Mouse (Mus musculus): ENCODE measurements around the gene Plxdc1. TPM values are rescaled to one million over a fixed set of nuclear protein-coding genes. Genes with fewer than 3 reads are reported as not detected.

Gene Plxdc1
- polyA plus RNA-seq, 1 experiment, result not detected

DNA sequence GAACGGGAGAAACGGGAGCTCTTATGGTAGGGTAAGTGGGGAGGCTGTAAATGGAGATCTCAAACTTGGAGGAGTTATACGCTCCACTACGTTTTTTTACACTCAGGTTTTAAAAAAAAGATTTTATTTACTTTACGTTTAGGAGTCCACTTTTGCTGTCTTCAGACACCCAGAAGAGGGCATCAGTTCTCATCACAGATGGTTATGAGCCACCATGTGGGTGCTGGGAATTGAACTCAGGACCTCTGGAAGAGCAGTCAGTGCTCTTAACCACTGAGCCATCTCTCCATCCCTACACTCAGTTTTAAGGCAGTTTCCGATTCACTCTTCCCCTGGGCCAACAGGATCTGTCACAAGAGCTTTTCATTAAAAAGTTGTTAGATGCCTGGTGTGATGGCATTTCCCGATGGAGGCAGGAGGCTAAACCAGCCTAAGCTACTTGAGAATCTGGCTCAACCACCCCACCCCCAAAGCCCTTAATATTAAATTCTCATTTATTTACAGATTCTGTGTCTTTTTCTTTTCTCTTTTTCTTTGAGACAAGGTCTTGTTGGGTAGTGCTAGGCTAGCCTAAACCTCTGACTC is 101.6 kb downstream of the Plxdc1 start:
- TF ChIP-seq CTCF (IDR thresholded peaks at IDR 0.05; ENCODE audit: insufficient read depth, low read depth, low read length) (no peak), POLR2A (IDR thresholded peaks at IDR 0.05; ENCODE audit: insufficient read depth, low read depth, low read length) (no peak)
- H3K4me1 ChIP-seq (ENCODE audit: control insufficient read depth, insufficient read depth, low read length), result no peaks in the 10 kb centered on the region
- WGBS, result 23% methylated on average over 7 of the region's 7 CpGs
- no peak overlapping the region for H3K27ac ChIP-seq (ENCODE audit: insufficient read depth, low read depth, low read length)
- H3K4me3 ChIP-seq (ENCODE audit: insufficient read depth, low read depth, low read length), result peak overlapping the region; percentile 47

DNA sequence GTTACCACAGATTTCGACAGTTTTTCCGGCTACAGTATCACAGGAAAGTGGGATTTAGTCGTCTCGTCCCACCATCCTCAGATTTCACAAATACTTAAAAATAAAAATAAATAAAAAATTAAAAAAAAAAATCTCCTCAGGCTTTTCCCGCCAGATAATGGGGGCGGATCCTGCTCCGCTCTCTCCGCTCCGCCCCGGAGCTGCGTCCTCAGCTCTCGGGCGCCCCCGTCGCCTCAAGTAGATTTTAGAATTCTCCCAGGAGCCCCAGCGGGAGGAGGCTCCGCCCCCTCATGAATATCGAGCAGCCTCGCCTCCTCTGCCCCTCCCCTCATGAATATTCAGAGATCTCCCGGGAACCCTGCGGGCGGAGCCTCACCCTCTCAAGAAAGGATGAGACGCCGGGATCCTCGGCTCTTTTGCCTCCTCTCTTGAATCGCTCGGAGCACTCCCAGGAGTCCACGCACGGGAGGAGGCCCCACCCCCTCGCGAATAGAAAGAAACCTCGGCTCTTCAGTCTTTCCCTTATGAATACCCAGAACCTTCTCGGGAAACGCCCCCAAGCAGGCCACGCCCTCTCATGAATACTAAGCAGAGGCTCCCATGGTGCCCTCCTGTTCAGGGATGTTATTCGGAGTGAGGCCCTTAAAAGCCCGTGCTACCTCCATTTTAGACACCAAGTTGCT is 102.2 kb downstream of the Plxdc1 start, which contains the start of gene Fbxo47:
TSS of gene Fbxo47 (minus strand) at position 237 of the 683 bp plus-strand sequence.
- Histone ChIP-seq H3K27ac (ENCODE audit: insufficient read depth, low read depth, low read length) (no peak within 1 kb of the TSS), H3K4me1 (ENCODE audit: control insufficient read depth, insufficient read depth, low read length) (no peaks in the 10 kb centered on the region), H3K4me3 (ENCODE audit: insufficient read depth, low read depth, low read length) (peak within 1 kb of the TSS; percentile 82)
- WGBS, result under 1% methylated on average over 37 of the region's 37 CpGs
- TF ChIP-seq CTCF (IDR thresholded peaks at IDR 0.05; ENCODE audit: insufficient read depth, low read depth, low read length) (no peak), POLR2A (IDR thresholded peaks at IDR 0.05; ENCODE audit: insufficient read depth, low read depth, low read length) (no peak)

DNA sequence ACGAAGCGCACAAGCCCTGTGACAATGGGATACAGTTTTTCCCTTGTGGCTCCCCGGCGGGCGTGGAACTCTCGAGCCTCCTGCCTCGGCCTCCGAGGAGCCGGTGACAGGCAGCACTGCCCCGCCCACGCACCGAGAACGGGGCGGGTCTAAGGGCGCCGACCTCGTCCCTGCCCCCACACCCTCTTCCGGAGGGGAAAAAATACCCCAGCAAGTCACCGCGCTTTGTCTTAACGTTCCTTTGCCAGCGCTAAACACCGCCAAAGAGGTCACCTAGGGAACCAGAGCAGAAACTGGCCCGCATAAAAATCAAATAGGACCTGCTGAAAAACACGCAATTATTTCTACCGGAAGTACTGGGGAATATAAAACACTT is 102.7 kb downstream of the Plxdc1 start:
- no peak overlapping the region for H3K27ac ChIP-seq (ENCODE audit: insufficient read depth, low read depth, low read length)
- WGBS, result 2% methylated on average over 26 of the region's 26 CpGs
- TF ChIP-seq CTCF (IDR thresholded peaks at IDR 0.05; ENCODE audit: insufficient read depth, low read depth, low read length) (no peak), POLR2A (IDR thresholded peaks at IDR 0.05; ENCODE audit: insufficient read depth, low read depth, low read length) (no peak)
- no peaks in the 10 kb centered on the region for H3K4me1 ChIP-seq (ENCODE audit: control insufficient read depth, insufficient read depth, low read length)
- peak overlapping the region; percentile 82 for H3K4me3 ChIP-seq (ENCODE audit: insufficient read depth, low read depth, low read length)

DNA sequence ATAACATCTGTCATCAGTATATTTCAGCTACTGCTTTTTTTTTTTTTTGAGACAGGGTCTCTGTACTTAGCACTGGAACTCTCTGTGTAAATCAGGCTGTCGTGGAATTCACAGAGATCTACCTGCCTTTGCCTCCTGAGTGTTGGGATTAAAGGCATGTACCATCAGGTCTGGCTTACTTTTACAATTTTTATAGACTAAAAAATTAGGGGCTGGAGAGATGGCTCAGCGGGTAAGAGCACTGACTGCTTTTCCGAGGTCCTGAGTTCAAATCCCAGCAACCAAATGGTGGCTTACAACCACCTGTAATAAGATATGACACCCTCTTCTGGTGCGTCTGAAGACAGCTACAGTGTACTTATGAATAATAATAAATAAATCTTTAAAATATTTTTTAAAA is 105.9 kb downstream of the Plxdc1 start:
- H3K27ac ChIP-seq (ENCODE audit: insufficient read depth, low read depth, low read length), result no peak overlapping the region
- H3K4me1 ChIP-seq (ENCODE audit: control insufficient read depth, insufficient read depth, low read length), result no peaks in the 10 kb centered on the region
- TF ChIP-seq POLR2A (IDR thresholded peaks at IDR 0.05; ENCODE audit: insufficient read depth, low read depth, low read length), result no peak
- TF ChIP-seq CTCF (IDR thresholded peaks at IDR 0.05; ENCODE audit: insufficient read depth, low read depth, low read length), result no peak
- WGBS, result 94% methylated on average over 4 of the region's 4 CpGs
- no peak overlapping the region for H3K4me3 ChIP-seq (ENCODE audit: insufficient read depth, low read depth, low read length)

DNA sequence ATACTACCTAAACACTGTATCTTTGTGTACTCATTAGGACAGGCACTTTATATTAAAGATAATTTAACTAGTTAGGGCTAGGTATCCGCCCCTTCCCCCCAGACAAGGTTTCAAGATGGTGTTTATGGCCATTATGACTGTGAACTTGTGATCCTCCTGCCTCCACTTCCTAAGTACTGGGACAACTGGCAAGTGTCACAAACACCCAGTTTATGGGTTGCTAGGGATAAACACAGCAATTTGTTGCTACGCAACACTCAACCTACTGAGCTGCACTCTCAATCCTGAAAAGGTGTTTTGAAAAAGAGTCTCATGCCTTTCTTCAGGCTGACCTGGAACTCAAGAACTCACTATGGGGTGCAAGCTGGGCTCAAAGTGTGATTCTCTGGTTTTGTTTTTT is 108.9 kb downstream of the Plxdc1 start:
- Histone ChIP-seq H3K4me3 (ENCODE audit: insufficient read depth, low read depth, low read length) (no peak overlapping the region), H3K27ac (ENCODE audit: insufficient read depth, low read depth, low read length) (no peak overlapping the region), H3K4me1 (ENCODE audit: control insufficient read depth, insufficient read depth, low read length) (no peaks in the 10 kb centered on the region)
- TF ChIP-seq POLR2A (IDR thresholded peaks at IDR 0.05; ENCODE audit: insufficient read depth, low read depth, low read length), result no peak
- 90% methylated on average over 2 of the region's 2 CpGs for WGBS

DNA sequence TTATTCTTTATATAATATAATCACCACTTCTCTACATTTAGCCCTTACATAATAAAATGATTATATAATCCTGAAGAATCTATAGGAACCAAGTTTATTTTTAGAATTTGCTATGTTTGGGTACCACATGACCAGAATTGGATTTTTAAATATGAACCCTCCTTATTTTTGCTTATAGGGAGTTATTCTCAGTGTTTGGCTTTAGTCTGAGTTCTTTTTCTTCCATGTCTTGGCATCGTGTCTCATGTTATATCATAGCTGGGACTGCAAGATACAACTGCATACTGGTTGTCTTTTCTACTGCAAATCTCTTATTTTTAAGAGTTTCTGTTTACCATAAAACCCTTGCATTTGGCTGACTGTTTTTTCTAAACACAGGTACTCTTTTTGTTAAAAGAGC is 111.8 kb downstream of the Plxdc1 start:
- WGBS, result 80% methylated on average over 1 of the region's 1 CpGs
- no peak for TF ChIP-seq CTCF (IDR thresholded peaks at IDR 0.05; ENCODE audit: insufficient read depth, low read depth, low read length)
- TF ChIP-seq POLR2A (IDR thresholded peaks at IDR 0.05; ENCODE audit: insufficient read depth, low read depth, low read length), result no peak
- Histone ChIP-seq H3K4me1 (ENCODE audit: control insufficient read depth, insufficient read depth, low read length) (no peaks in the 10 kb centered on the region), H3K4me3 (ENCODE audit: insufficient read depth, low read depth, low read length) (no peak overlapping the region), H3K27ac (ENCODE audit: insufficient read depth, low read depth, low read length) (no peak overlapping the region)

Other genes with a start within 250 kb of the Plxdc1 start
- gene Pip4k2b, start 241.7 kb downstream of the Plxdc1 start, polyA plus RNA-seq (2012; ENCODE audit: insufficient read depth, insufficient read length, low replicate concordance, missing spikeins), result not detected in 2 replicates
- gene Cwc25, start 219.9 kb downstream of the Plxdc1 start, polyA plus RNA-seq (2012; ENCODE audit: insufficient read depth, insufficient read length, low replicate concordance, missing spikeins), result not detected in 2 replicates
- not detected in 2 replicates for gene 1700001P01Rik, start 210.5 kb downstream of the Plxdc1 start, polyA plus RNA-seq (2012; ENCODE audit: insufficient read depth, insufficient read length, low replicate concordance, missing spikeins)
- gene Rpl23, start 204.0 kb downstream of the Plxdc1 start, polyA plus RNA-seq (2012; ENCODE audit: insufficient read depth, insufficient read length, low replicate concordance, missing spikeins), result 695 TPM in 1 of 2 replicates, not detected in the other
- gene Lasp1, start 187.4 kb downstream of the Plxdc1 start, polyA plus RNA-seq (2012; ENCODE audit: insufficient read depth, insufficient read length, low replicate concordance, missing spikeins), result not detected in 2 replicates
- not detected in 2 replicates for gene B230217C12Rik, start 145.7 kb downstream of the Plxdc1 start, polyA plus RNA-seq (2012; ENCODE audit: insufficient read depth, insufficient read length, low replicate concordance, missing spikeins)
- gene Fbxo47, start 102.3 kb downstream of the Plxdc1 start, polyA plus RNA-seq (2012; ENCODE audit: insufficient read depth, insufficient read length, low replicate concordance, missing spikeins), result not detected in 2 replicates
- 395 TPM in 1 of 2 replicates, not detected in the other for gene Arl5c, start 9.7 kb upstream of the Plxdc1 start, polyA plus RNA-seq (2012; ENCODE audit: insufficient read depth, insufficient read length, low replicate concordance, missing spikeins)
- gene Cacnb1, start 36.6 kb upstream of the Plxdc1 start, polyA plus RNA-seq (2012; ENCODE audit: insufficient read depth, insufficient read length, low replicate concordance, missing spikeins), result not detected in 2 replicates
- gene Rpl19, start 40.3 kb upstream of the Plxdc1 start, polyA plus RNA-seq (2012; ENCODE audit: insufficient read depth, insufficient read length, low replicate concordance, missing spikeins), result not detected in 2 replicates
- gene Stac2, start 67.0 kb upstream of the Plxdc1 start, polyA plus RNA-seq (2012; ENCODE audit: insufficient read depth, insufficient read length, low replicate concordance, missing spikeins), result not detected in 2 replicates
- not detected in 2 replicates for gene Fbxl20, start 164.0 kb upstream of the Plxdc1 start, polyA plus RNA-seq (2012; ENCODE audit: insufficient read depth, insufficient read length, low replicate concordance, missing spikeins)
- gene Med1, start 206.8 kb upstream of the Plxdc1 start, polyA plus RNA-seq (2012; ENCODE audit: insufficient read depth, insufficient read length, low replicate concordance, missing spikeins), result 130 TPM in 1 of 2 replicates, not detected in the other
- not detected in 2 replicates for gene Cdk12, start 216.6 kb upstream of the Plxdc1 start, polyA plus RNA-seq (2012; ENCODE audit: insufficient read depth, insufficient read length, low replicate concordance, missing spikeins)